Mouse (Mus musculus): ENCODE measurements around the gene Cbfb.
"Not testable (repeated sequence)": the region's sequence is repeated elsewhere in the genome, so short reads cannot be mapped to it uniquely, and the experiment has no call there.

Cbfb gene

GRCm38 (mm10) chr8:105170381-105171115 lies at the start of gene Cbfb:
TSS of gene Cbfb (plus strand) at chr8:105170674.
- peak; percentile 85 for DNase-seq (ENCODE audit: low read depth, low spot score)

GRCm38 (mm10) chr8:105129864-105130263 lies 40.6 kb upstream of the Cbfb start:
- no peak for DNase-seq (ENCODE audit: low read depth, low spot score)

GRCm38 (mm10) chr8:105131509-105131908 lies 39.0 kb upstream of the Cbfb start, which contains the start of gene Ces4a:
TSS of gene Ces4a (plus strand) at chr8:105131800.
- no peak for DNase-seq (ENCODE audit: low read depth, low spot score)

DNA sequence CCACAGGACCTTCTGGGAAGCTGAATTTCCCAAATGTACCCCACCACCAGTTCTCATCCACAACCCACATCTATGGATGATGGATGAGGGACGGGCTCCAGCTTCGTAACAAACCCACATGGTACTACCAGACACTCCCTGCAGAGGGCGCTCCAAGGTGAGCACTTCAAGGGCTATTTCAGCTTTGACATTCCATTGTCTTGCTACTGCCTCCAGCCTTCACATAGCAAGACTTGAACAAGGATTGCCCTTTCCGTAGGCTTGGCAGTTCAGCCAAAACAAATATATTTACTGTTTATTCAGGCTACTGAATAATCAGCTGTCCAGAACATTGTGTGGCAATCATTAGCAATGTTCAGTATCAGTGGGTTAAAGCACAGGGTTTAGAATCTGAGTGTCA lies 32.1 kb upstream of the Cbfb start:
- no peak for DNase-seq (ENCODE audit: low read depth, low spot score)

DNA sequence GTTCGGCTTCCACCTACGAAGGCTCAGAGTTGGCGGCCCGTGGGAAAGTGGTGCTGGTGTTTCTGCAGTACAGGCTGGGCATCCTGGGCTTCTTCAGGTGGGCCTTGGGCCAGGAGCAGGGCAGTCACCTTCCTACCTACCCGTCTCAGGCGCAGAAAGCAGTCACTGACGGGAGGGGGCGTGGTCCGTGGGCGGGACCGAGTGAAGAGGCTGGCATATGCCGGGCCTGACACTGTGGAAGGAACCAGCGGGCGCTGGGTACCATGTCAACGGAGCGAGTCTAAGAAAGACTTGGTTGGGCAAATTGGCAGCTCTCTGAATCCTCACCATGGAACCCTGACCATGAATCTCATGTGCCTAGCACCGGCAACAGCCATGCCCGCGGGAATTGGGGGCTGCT lies 28.1 kb upstream of the Cbfb start:
- DNase-seq (ENCODE audit: low read depth, low spot score): no peak

DNA sequence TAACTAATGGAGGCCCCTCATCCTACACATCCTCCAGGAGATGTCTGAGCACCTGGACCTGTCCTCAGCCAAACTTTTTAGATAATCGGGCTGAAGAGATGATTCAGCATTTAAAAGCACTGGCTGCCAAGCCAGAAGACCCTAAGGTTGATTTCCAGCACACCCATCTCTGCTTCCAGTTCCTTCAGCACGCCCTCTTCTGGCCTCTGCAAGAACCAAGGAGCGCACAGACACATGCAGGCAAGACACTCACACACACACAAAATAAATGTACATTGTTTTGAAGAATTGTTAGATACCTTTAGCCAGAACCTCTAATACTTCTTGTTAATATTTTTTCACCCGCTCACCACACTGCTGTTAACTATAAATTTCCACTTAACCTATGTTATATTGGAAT lies 18.8 kb upstream of the Cbfb start:
- DNase-seq (ENCODE audit: low read depth, low spot score): no peak

GRCm38 (mm10) chr8:105152623-105153398 lies 17.7 kb upstream of the Cbfb start:
- DNase-seq (ENCODE audit: low read depth, low spot score): no peak

DNA sequence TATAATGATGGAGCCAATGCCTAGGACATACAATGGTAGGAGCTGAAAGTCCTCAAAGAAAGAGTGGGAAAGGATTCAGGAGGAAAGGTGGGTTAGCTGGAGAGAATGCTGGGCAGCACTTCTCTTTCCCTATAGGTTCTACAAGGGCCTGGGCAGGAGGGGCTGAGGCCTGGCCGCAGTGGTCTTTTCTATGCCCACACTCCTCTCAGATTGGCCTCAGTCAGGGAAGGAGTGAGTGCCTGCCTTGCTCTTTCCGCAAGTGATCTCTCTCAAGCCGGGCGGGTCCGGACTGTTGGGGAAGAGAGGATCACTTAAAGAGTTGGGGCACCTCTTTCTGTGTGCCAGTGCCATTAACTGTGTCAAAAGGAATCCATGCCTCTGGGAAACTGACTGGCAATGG lies 16.2 kb upstream of the Cbfb start:
- DNase-seq (ENCODE audit: low read depth, low spot score): no peak

- no peak for DNase-seq (ENCODE audit: low read depth, low spot score)
Measured at GRCm38 (mm10) chr8:105155091-105155745, 15.3 kb upstream of the Cbfb start.

DNA sequence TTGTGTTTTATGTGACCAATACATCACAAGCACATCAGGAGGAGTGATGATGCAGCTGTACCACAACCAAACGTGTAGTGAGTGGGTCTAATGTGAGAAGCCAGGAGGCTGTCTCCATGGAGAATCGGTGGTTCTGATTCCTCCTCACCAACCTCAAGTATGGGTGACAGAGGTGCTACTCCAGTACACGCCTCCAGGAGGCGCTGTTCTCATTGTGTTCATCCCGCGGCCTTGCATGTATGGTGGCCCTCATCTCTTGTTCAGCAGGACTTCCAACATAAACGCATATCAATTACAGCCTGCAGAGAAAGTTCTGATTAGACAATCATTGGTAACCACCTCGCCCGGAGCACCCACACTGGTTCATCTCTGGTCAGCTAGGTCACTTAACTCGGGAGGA lies 12.9 kb upstream of the Cbfb start:
- DNase-seq (ENCODE audit: low read depth, low spot score): no peak

DNA sequence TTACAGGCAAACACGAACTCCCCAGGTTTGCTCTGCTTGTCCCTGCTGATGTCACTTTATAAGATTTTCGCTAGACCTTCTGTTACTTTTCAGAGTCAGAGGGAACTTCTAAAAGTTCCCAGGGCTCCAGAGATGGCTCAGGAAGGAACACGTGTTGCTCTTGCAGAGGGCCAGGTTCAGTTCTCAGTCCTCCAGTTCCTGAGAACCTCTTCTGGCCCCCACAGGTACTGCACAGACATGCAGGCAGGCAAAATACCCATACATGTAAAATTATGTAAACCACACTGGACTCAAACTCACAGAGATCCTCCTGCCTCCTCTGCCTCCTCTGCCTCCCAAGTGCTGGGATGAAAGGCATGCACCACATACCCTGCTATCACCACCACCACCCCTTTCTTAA lies 12.4 kb upstream of the Cbfb start:
- DNase-seq (ENCODE audit: low read depth, low spot score): no peak

GRCm38 (mm10) chr8:105161121-105161652 lies 9.3 kb upstream of the Cbfb start:
- DNase-seq (ENCODE audit: low read depth, low spot score): no peak

GRCm38 (mm10) chr8:105164272-105164902 lies 6.1 kb upstream of the Cbfb start:
- DNase-seq (ENCODE audit: low read depth, low spot score): no peak

DNA sequence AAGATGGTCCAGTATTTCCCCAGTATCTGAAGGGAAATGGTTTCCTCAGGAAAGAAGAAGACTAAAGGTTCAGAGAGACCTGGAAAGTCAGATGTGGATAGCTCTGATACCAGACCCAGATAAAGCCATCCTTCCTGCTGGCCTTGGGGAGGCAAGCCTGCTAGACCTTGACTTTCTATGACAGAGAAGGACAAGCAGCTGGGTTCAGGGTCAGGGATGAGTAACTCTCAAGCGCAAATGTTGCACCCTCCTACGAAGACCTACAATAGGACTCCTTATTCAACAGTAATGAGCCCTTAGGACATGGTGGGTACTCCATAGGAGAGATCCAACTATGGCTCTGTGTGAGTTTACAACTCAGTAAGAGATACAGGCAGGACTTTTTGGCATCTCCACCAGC lies 5.3 kb upstream of the Cbfb start:
- no peak for DNase-seq (ENCODE audit: low read depth, low spot score)

- no peak for DNase-seq (ENCODE audit: low read depth, low spot score)
Measured at GRCm38 (mm10) chr8:105167116-105167515, 3.4 kb upstream of the Cbfb start.

DNA sequence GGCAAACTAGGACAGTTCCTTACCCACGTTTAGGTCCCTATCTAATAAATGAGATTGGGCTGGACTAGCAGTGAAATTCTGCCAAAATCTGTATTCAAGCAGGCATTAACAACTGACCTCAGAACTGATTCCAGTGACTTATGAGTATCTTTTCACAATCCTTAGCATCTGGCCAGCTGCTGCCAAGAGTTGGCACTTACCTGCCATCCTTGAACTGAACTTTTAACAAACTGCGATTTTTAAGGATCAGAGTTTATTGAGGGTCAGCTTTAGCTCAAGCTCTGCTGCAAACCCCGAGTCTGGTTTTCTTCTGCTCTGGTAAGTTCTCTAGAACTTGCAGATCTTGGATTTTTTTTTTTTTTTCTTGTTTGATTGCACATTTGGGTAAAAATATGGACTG lies 892 bp upstream of the Cbfb start:
- no peak for DNase-seq (ENCODE audit: low read depth, low spot score)

GRCm38 (mm10) chr8:105170041-105170380 lies 463 bp upstream of the Cbfb start:
- DNase-seq (ENCODE audit: low read depth, low spot score): no peak

DNA sequence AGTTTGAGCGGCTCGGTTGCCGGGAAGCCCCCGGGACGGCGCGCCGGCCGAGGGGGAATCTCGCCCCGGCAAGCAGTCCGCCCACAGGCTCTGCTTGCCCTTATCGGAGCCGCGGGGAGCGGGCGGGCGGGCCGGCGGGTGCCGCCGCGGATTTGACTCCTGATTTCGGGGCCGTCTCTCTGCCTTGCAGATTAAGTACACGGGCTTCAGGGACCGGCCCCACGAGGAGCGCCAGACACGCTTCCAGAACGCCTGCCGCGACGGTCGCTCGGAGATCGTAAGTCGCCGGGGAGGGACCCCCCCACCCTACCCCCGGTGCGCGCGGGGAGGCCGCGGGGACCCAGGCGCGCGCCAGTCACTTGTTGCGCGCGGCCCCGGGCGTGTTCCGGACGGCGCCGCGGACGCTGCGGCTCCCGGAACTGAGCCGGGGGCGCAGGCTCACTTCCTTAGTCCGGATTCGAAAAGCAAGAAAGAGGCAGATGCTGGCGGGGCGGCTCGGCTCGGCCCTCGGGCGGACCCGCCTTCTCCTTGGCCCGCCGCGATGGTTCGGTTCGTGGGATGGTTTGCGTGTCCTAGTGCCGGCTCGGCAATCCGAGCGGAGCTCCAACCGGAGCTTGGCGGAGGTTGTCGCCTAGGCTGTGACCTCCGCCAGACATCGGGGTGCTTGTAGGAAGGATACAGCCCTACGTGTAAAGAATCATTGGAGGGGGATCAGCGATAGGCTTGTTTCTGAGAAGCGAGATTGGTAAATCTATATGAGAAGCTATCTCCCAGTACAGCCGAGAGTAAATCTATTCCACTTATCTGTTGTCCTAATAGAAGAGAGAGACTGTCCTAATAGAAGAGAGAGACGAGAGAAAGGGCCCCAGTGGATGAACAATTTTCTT lies 885 bp downstream of the Cbfb start:
- peak; percentile 23 for DNase-seq (ENCODE audit: low read depth, low spot score)

DNA sequence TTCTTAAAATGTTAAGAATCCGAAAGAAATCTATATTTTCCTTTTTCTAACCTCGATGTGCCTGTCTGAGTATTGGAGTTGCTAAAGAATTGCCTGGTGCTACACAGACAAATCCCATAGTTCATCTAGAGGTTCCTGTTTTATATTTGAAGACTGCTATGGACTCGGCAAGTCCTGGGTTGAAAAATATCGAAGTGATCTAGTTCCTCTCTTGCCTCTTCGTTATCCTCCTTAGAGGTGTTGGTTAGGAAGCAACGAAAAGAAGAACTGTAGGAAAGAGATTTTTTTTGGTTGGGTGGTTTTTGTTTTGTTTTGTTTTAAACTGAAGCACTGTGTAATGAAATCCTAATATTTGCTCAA lies 1.5 kb downstream of the Cbfb start:
- DNase-seq (ENCODE audit: low read depth, low spot score): no peak

DNA sequence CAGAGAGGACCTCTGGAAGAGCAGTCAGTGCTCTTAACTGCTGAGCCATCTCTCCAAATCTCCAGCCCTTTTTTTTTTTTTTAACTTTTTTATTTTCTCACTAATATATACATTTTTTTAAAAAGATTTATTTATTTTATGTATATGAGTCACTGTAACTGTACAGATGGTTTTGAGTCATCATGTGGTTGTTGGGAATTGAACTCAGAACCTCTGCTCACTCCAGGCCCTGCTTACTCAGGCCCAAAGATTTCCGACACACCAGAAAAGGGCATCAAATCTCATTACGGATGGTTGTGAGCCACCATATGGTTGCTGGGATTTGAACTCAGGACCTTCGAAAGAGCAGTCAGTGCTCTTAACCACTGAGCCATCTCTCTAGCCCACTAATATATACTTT lies 4.8 kb downstream of the Cbfb start:
- not testable (repeated sequence) for DNase-seq (ENCODE audit: low read depth, low spot score)

DNA sequence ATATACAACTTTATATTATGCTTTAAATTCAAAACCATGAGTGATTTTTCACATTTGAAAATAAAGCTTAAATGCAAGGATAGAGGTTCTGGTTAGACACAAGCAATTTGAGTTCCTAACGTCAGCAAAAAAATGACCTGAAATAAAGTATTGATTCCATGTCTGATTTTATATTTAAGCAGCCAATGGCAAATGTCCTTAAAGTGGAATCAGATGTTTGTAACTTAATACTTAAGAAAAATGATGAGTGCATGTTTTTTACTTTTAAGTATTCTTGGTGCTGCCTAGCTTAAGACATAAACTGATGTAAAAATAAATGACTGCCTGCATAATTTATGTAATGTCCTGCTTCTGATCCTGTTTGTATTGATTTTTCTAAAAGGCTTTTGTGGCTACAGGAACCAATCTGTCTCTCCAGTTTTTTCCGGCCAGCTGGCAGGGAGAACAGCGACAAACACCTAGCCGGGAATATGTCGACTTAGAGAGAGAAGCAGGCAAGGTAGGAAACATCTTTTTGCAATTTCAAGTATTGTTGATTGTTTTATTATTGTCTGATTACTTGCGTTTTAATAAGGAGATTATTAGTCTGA lies 7.8 kb downstream of the Cbfb start:
- DNase-seq (ENCODE audit: low read depth, low spot score): no peak
